Mouse (Mus musculus) kidney, adult 8-10 months (tissue): Measurements from ENCODE around the gene Arglu1.

Experiments used
- DNase-seq, 2 experiments: peaks; one replicate each; pipeline ENCODE4 v3.0.0; 2022

The Arglu1 gene

DNA sequence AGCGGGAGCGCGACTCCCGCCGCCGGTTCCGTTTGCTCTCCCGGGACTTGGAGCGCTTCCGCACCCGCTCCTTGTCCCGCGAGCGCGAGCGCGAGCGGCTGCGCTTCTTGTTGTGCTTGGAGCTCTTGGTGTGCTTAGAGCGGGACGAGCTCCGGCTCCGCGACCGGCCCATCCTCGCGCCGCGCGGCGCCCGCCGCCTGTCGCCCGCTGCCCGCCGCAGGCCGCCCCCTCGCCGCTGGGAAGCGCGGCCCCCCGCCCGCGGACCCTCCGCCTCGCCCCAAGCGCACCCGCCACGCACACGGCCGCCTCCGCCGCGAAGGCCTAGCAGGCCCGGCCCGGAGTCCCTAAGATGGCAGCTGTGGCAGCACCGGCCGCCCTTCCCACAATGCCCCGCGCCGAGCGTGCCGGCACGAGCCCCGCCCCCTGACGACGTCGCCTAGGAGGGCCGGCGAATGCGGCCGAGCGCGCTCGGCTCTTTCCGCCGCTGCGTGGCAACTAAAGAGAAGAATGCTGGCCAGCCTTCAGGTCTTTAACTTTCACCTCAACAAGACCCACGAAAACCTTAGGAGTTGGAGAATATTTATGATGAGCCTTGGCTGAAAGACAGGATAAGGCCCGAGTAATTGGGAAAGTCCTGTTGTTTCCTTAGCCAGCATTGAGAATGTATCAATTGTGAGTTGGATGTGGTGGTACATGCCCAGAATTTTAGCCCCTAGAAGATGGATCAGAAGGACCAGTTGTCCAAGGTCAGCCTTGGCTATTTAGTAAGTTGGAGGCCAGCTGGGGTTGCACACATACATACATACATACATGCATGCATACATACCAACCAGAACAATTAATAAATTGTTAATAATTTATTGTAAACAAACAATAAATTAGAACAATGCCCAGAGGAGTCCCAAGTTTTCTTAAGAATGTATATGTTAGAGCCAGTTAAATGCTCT is at the start of gene Arglu1:
Gene Arglu1, minus strand, starts transcription at position 376 of the 947 bp plus-strand sequence.
- DNase-seq = peak; percentile 95 to 96

DNA sequence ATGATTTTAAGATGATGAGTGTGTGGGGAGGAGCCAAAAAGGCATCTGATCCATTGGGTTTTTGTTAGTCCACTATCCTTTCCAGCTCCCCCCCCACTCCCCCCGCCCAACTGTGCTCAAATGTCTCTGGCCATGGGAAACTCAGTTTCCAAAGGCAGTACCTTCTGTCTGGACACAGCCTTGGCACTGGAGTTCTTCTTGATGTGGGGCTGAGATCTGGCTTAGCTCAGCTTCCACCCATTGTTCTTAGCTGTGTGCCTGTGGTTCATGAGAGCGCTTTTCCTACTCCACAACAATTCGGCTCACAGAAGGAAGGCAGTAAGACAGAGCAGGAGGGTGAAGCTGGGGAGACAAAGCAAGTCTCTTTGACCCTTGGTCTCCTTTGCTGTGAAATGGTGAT is 47.0 kb upstream of the Arglu1 start:
- DNase-seq = peak; percentile 9 to 12

DNA sequence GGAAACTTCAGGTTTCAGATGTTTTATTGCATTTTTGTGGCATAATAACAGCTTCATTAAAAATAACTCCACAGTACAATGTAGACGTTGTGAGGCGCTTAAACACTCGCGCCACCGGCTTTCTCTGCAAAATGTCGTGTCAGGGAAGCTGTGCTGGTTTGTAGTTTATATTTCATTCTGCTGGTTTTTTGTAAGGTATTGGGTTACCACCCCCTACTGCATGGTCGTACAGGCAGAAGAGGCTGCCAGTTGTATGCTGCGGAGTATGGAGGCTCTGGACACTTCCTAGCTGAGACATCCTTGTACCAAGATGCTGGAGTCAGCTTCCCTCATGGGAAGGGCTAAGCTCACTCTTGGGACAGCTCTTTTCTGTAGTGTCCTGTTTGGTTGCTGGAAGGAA is 46.5 kb upstream of the Arglu1 start:
- no peak for DNase-seq

DNA sequence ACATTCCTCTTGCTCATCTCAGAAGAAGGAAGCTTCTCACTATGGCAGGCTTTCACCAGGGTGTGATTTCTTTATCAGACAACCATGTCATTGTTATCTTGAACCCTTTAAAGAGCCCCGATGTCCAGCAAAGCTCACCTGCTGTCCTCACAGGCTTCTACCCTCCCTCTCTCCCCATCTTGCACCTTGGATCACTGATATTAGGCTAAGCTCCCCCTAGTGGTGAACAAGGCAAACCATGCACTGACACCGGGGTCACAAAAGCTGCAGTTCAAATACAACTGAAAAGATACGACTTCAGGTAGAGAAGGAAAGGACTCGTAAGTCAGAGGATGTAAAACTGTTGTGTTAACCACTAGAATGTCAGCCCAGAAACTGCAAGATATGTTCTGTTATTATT is 43.5 kb upstream of the Arglu1 start:
- DNase-seq = peak; percentile 5 to 30

DNA sequence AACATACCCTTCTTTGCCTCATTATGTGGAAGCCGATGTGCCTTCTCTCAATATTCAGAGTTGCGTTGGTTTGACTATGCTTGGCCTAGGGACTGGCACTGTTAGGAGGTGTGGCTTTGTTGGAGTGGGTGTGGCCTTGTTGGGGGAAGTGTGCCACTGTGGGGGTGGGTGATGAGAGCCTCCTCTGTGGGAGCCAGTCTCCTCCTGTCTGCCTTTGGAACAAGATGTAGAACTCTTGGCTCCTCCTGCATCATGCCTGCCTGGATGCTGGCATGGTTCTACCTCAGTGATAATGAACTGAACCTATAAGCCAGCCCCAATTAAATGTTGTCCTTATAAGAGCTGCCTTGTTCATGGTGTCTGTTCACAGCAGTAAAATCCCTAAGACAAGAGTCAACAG is 38.3 kb upstream of the Arglu1 start:
- no peak for DNase-seq

- DNase-seq = no peak
Measured at GRCm38 (mm10) chr8:8726547-8726946, 36.2 kb upstream of the Arglu1 start.

DNA sequence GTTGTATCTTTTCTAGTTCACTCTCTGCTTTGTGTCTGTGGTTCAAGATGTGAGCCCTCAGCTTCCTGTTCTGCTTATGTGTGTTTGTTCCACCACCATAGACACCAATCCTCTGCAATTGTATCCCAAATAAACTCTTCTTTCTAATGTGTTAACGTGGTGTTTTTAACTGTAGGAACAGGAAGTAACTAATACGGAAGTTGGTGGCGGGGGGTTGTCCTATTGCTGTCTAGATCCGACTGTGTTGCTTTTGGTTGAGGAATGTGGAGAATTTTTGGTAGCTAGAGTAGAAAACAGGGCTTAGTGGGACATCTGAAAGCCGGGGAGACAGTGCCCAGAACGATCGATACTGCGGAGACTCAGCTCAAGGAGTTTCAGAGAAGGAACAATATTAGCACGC is 14.5 kb upstream of the Arglu1 start:
- no peak for DNase-seq

GRCm38 (mm10) chr8:8703668-8704067 is 13.3 kb upstream of the Arglu1 start:
- DNase-seq = peak in 1 of 2 experiments; percentile 14

DNA sequence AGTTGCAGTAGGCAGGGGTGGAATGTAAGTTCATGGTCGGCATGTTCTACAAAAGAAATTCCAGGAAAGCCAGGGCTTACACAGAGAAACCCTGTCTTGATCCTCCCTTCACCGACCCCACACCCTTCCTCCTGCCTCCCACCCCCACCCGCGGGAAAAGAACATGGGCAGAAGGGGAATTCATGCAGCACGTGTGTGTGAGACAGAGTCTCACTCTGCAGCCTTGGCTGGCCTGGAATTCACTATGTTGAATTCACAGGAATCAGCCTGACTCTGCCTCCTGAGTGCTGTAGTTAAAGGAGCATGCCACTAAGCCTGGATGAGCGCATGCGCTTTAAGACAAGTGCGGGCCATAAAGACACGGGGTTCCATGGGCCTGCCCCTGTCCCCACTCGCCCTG is 10.5 kb upstream of the Arglu1 start:
- no peak for DNase-seq

DNA sequence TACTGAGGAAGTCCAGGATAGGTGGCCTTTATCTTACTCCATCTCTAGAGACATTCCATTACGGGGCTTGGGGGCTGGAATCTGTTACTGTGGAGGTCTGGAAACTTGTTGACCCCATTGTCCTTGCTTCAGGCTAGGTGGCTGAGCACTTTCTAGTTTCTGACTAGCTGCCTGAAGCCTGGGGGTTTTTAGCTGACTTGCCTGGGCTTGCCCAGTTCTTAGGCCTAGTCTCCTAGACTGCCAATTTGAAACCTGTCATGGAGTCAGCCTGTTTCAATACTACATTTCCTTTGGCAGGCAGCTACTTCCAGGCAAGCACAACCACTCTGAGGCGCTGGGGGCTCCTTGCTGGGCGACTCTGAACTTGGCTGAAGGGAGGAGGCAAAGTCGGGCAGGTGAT is 9.9 kb upstream of the Arglu1 start:
- no peak for DNase-seq

- peak; percentile 40 to 41 for DNase-seq
Measured at GRCm38 (mm10) chr8:8689454-8690145, 721 bp downstream of the Arglu1 start.

DNA sequence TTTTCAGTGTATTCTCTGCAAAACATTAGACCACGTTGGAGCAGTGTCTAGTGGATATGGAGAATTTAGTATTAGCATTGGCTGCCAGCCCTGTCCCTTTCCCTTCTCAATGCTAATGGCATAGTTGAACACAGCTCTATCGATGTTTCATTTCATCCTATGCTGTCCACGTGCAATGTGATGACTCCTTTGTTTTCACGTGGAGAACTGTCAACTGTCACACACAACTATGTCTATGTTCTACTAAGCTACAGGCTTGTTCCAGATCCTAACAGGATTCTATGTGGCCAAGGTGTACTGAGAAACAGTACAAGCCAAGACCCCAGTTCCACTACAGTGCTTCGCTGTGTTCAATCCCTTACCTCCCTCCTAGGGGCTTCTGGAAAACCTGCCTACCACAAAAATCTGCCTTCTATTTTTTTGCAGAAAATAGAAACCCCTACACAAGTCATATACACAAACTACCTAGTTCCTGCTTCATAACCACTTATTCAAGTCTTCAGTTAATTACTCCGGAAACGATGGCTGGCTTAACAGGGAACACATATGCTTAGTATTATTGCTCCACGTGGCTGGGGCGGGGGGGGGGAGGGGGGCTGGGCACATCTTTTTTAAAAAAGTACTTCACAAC is 1.4 kb downstream of the Arglu1 start:
- DNase-seq = no peak

DNA sequence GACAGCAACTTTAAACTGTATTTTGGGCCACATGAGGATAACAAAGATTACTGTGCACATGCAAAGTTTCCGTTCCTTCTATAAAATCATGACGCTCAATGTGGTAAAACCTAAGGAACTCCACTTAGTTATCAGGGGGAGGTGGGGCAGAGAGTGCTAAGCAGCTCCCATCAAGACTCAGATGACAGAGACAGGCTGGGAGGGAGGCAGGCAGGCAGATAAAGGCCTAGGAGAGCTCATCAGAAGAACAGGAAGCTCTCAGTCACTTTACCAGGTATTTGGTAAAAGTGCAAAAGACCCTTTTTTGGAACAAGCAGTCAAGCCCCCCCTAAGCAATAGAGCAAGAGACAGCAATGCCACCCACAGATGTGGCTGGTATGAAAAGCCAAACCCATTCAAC is 4.8 kb downstream of the Arglu1 start:
- no peak for DNase-seq

DNA sequence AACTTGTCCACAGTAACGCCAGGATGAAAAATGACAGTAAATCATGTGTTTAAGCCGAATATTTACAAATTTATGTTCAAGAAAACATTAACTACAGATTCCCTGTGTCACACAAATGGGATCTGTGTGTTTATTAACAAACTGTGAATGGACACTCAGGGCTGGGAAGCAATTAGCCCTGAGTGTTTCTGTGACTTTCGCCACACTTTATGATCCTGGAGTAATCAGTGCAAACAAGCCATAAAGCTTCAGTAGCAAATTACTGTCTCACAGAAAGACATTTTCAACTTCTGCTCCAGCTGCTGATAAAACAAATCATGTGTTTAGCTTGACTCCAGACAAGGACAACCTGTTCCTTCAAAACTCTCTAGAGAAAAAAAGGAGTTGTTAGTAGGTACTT is 7.6 kb downstream of the Arglu1 start:
- DNase-seq = no peak

GRCm38 (mm10) chr8:8678236-8678635 is 12.1 kb downstream of the Arglu1 start:
- DNase-seq = no peak

- DNase-seq = no peak
Measured at GRCm38 (mm10) chr8:8674864-8675263, 15.5 kb downstream of the Arglu1 start.

GRCm38 (mm10) chr8:8661759-8662138 is 28.6 kb downstream of the Arglu1 start:
- peak; percentile 82 to 93 for DNase-seq

DNA sequence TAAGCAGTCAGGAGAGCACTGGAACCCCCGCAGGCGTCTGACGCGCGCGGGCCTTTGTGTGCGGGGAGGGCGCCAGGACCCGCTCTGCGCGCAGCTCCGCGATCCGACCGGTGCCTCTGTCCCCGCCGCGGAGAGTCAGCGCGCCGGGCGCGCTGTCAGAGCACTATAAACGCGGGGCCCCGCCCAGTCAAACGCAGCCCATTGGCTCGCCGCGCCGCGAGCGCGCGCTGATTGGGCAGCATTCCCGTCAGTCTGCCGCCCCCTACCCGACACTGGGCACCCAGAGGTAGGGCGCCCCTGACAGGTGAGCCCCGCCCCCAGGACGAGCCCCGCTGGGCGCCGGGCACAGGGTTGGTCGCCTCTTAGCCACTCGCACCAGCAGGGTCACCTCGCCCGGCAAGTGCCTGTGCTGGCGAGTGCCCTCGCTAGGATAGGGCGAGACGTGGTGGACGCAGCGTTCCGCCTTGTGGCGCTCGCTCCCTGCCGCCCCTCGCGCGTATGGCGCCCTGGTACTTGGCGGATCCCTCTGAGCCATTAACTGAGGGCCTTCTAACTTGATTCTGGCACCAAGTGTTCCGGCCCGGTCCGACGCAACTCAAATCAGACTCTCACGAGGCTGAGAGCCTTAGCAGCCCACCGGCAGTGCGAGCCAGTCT is 29.1 kb downstream of the Arglu1 start, which contains the start of gene Efnb2:
Gene Efnb2, minus strand, starts transcription at position 140 of the 656 bp plus-strand sequence.
- peak; percentile 95 to 97 for DNase-seq

DNA sequence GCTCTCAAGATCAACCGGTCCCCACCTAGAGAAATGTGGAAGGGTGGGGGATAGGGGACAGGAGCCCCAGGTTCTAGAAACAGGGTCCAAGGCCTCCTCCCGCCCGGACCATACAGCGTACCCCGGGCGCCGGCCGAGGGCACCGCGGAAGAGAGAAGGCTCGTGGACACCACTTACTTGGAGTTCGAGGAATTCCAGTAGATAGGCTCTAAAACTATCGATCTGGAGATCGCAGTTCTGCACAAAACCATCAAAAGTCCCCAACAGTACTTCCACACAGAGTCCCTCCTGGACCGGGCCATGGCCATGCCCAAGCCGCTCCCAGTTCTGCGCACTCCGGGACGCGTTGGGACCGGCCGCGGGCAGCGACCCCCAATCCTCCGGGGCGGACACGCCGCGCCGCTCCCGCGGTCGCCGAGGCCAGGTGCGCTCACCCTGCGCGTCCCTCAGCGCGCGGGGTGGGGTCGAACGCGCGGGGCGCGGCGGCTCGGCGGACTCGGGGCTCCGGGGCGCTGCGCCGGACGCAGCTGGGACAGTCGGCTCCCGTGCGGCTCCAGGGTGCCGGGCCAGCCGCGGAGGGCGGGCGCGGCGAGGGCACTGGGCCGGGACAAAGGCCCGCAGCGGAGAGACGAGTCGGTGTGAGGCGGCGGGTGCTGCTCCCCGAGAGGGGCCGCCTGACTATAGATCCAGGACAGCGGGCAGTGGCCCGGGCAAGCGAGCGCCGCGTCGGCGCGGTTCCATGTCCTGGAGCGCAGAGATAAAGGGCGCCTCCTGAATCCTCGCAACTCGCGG is 29.8 kb downstream of the Arglu1 start:
- no peak for DNase-seq

DNA sequence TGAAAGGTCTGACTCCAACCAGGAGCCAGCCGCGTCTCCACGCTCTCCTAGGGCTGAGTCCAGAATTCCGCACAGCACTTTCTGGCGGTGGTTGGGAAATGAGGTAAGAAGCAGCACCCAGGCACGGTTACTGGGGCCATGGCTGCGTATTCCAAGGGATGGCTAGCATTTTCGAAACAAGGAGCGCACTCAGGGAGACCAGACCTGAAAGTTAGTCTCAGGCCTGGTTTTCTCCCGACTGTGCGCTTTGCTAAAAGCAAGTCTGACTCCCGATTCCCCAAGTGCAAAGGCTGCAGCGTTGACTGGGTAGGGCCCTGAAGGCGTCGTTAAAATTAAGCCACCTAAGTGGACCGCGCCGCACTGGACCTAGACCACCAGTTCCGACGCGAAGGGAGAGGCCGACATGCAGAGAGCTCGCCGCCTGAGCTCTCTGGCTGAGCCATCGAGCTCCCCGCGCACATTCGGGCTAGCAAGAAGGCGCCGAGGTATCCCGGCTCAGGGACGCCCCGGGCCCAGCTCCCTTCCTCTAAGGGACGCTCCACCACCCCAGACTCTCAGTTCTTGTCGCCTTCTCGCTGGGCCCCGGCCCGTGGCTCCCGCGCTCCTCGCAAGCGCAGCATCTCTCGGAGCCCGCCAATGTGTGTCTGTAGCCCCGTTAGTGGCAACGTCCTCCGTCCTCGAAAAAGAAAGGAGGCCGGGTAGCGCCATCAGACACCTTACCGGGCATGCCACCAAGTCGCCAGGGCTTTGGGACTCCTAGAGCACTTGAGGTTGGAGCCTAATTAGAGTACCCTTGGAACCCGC is 30.6 kb downstream of the Arglu1 start:
- DNase-seq = no peak
